Mouse (Mus musculus) spleen, adult 2 months (tissue): ENCODE data around the gene Clpb. TPM values are rescaled to one million over a fixed set of nuclear protein-coding genes. Genes with fewer than 3 reads are reported as not detected.
A peak's percentile ranks its signal among the peaks of the same experiment; 100 is the strongest.

Source experiments
- DNase-seq, 2 experiments: peaks; one replicate each; pipeline versions ENCODE4 v3.0.0 to v3.0.0-alpha.2; 2012 to 2021; ENCODE audit warnings: low spot score in 2 of 2, low read depth in 1 of 2
- H3K27ac ChIP-seq: fragments of 200-500 bp; 2 replicates; pipeline ENCODE4 v1.5.1; 2012; ENCODE audit warnings: low read length, inconsistent platforms; ENCODE audit not compliant: insufficient read depth
- H3K27me3 ChIP-seq: fragments of 200-500 bp; 2 replicates; pipeline ENCODE4 v1.6.1; 2012; ENCODE audit warnings: mild to moderate bottlenecking, moderate library complexity, low read length, inconsistent platforms; ENCODE audit not compliant: control insufficient read depth, insufficient read depth
- H3K36me3 ChIP-seq: fragments of 200-500 bp; 2 replicates; pipeline ENCODE4 v1.6.1; 2012; ENCODE audit warnings: mild to moderate bottlenecking, low read length, inconsistent platforms; ENCODE audit not compliant: control insufficient read depth, insufficient read depth
- H3K4me1 ChIP-seq: fragments of 200-500 bp; 2 replicates; pipeline ENCODE4 v1.6.1; 2011; ENCODE audit warnings: inconsistent platforms; ENCODE audit not compliant: control insufficient read depth, insufficient read depth, insufficient read length
- H3K4me3 ChIP-seq: fragments of 200-500 bp; 2 replicates; pipeline ENCODE4 v1.5.1; 2011; ENCODE audit warnings: mild to moderate bottlenecking, inconsistent platforms; ENCODE audit not compliant: insufficient read depth, insufficient read length; ENCODE audit errors: extremely low read depth
- CTCF ChIP-seq: fragments of 200-500 bp; IDR thresholded peaks from 2 replicates; pipeline ENCODE4 v1.5.1; 2011; ENCODE audit warnings: mild to moderate bottlenecking, inconsistent platforms; ENCODE audit not compliant: insufficient read depth, insufficient read length, insufficient replicate concordance; ENCODE audit errors: extremely low read depth
- POLR2A ChIP-seq: fragments of 200-500 bp; IDR thresholded peaks from 2 replicates; pipeline ENCODE4 v1.6.1; 2011; ENCODE audit warnings: low read depth, low read length, inconsistent platforms
- WGBS: fragments of 180-500 bp; shearing (Covaris S2); methylation state at CpG from one replicate; pipeline ENCODE4 v1.1.7; 2018; 5-methylcytosine and 5-hydroxymethylcytosine counted together
- polyA plus RNA-seq: library from polyadenylated mRNA; depleted of rRNA; stranded (reverse); fragments of >200 nt; gene quantifications from 2 replicates; pipeline ENCODE4 v1.2.3, GENCODE M21; 2012

Gene Clpb
- polyA plus RNA-seq, 1 experiment: 6.5 TPM

DNA sequence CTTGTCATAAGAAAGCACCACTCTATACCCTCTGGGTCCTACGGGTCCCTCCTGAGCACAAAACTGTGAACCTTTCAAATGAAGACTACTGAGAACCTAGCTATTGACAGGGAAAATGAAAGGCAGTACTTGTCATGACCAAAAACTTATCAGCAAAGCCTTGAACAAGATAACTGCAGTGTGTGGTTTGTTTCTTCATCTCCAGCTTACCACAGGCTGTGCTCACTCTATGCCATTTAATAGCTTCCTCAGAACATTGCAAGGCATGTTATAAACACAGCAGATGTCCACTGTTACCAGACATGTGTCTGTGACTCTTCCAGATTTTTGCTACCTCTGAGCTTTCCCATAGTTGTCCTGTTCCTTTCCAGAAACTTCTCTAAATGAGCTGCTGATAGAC, 113.6 kb downstream of the Clpb start:
- 86% methylated on average over 1 of the region's 1 CpGs for WGBS

DNA sequence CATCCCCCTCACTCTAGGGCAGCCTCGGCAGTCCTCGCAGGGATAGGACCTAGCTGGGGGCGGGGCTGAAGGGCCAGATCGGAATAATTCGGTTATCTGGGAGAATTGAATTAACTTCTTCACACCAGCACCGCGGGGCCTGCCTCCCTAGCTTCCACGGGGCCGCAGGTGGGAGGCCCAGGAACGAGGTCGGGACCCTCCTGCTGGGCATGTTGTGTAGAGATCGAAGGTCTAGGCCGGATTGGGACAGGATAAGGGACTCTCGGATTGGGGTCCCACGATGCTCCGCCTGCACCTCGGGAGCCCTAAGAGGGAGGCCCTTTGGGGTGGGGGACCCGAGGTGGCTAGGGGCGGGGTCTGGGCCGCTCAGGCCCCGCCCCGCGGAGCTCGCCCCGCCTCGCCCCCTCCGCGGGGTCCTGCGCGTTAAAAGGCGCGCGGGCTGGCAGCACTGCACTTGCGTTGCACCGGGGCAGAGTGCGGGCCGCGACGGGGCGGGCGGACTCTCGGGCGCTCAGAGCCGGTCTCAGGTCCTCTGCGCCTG, 154.5 kb downstream of the Clpb start, which contains the start of gene Phox2a:
Gene Phox2a, plus strand, starts transcription at position 453 of the 541 bp plus-strand sequence.
- Histone ChIP-seq H3K4me1 (peaks cover 15% of the 10 kb centered on the region), H3K27ac (no peak within 1 kb of the TSS), H3K27me3 (peaks cover 29% of the 10 kb centered on the region), H3K4me3 (no peak within 1 kb of the TSS), H3K36me3 (no peaks in the 10 kb centered on the region)
- 7% methylated on average over 42 of the region's 45 CpGs for WGBS
- no peak for TF ChIP-seq CTCF
- no peak for TF ChIP-seq POLR2A
- DNase-seq: no peak

More for the DNA sequence above, 113.6 kb downstream of the Clpb start:
- Histone ChIP-seq H3K4me3 (no peak overlapping the region), H3K27ac (no peak overlapping the region), H3K4me1 (no peaks in the 10 kb centered on the region), H3K36me3 (no peaks in the 10 kb centered on the region), H3K27me3 (no peaks in the 10 kb centered on the region)
- no peak for DNase-seq
- TF ChIP-seq POLR2A: no peak

DNA sequence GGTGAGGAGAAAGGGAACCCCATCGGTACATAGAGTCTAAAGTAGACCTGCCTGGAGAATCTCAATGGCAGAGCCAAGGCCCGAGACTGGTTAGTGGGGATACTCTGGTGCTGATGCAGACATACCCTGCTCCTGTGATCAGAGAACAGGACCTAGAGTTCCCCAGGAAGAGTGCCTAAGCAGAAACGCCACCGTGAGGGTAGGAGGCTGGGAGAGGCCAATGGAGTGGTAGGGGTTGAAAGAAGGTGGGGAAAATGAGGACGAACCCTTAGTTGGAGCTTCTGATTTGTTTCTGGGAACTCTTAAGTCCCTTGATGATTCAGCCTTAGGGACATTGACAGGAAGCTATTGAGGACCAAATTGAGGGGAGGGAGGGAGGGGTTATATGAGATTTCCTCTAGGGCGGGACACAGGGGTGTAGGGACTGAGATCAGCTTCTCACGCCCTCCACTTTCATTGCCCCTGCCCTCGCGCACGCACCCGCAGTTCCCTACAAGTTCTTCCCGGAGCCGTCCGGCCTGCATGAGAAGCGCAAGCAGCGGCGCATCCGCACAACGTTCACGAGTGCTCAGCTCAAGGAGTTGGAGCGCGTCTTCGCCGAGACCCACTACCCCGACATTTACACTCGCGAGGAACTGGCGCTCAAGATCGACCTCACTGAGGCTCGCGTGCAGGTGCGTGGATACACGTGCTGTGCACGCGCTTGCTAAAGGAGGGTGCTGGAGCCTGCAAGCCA, 157.0 kb downstream of the Clpb start:
- H3K27me3 ChIP-seq: peaks cover 29% of the 10 kb centered on the region
- 6% methylated on average over 35 of the region's 35 CpGs for WGBS
- no peak for TF ChIP-seq POLR2A
- TF ChIP-seq CTCF: no peak
- no peak for DNase-seq
- no peak overlapping the region; the same call in 1 of the 2 replicates for H3K4me3 ChIP-seq
- H3K36me3 ChIP-seq: peaks cover 3% of the 10 kb centered on the region; the same call in 1 of the 2 replicates
- H3K27ac ChIP-seq: no peak overlapping the region
- H3K4me1 ChIP-seq: peaks cover 15% of the 10 kb centered on the region

DNA sequence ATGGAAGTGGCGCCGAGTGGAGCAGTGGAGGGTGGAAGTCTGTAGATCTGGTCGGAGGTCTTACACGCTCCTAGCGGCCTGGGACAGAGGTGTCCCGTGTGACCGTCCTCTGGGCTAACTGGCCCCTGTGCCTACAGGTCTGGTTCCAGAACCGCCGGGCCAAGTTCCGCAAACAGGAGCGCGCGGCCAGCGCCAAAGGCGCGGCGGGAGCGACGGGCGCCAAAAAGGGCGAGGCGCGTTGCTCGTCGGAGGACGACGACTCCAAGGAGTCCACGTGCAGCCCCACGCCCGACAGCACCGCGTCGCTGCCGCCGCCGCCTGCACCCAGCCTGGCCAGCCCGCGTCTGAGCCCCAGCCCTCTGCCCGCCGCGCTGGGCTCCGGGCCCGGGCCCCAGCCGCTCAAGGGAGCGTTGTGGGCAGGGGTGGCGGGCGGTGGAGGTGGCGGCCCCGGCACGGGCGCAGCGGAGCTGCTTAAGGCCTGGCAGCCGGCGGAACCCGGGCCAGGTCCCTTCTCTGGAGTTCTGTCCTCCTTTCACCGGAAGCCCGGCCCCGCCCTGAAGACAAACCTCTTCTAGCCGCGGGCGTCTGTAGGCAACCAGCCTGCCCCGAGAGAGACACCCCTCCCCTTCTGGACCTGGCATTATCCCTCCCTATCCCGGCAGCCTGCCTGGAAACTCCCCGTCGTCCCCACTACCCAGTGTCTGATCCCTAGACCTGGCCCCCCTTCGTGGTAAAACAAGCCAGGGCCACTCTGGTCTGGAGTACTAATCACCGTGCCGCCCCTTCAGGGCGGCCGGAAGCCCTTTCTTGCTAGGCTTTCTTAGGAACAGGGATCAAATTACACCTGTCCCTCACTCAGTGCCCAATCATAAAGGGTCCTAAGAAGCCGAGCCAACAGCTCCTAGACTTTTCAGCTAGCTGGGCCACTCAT, 158.4 kb downstream of the Clpb start:
- peaks cover 29% of the 10 kb centered on the region for H3K27me3 ChIP-seq
- 3% methylated on average over 71 of the region's 71 CpGs for WGBS
- TF ChIP-seq CTCF (no peak), POLR2A (no peak)
- H3K4me3 ChIP-seq: peak overlapping the region; percentile 49
- peaks cover 7% of the 10 kb centered on the region for H3K36me3 ChIP-seq
- H3K27ac ChIP-seq: no peak overlapping the region
- peaks cover 15% of the 10 kb centered on the region for H3K4me1 ChIP-seq
- DNase-seq: no peak

DNA sequence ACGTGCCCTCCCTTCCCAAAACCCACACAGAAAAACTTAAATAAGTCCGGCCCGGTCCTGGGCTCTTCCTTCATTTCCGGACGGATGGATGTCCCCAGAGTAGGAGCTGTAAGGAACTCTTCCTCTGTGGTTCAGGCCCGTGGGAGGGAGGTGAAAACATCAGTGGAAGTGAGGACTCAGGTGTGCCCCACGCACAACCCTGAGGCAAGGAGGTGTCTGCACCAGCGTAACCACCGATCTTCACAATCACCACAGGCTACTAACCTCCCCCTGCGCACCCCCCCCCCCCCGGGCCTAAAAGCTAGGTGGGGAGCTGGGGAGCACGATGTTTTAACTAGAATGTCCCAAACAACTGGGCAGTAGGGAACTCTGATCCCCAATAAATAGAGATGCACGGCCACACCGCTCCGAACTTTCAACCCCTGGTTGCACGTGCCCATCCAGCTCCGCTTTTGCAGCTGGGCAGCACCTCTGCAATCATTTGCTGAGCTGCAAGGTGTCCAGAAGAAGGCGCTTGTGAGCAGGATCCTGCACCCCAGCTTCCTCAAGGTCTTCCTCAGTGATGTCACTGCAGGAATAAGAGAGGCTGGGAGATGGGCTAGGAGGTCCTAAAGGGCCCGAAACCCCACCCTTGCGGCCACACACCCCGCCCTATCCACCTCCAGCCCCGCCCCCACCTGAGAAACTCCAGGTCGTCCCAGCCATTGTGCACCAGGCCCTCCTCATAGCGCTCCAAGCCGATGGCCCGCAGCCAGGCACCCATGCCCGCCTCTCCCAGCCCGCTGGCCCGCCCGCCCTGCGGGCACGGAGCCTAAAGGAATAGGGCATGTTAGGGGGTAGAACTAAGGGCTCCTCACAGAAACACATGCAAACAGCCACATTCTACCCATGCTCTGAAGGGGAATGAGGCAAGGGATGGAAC, 159.7 kb downstream of the Clpb start:
- Histone ChIP-seq H3K4me3 (no peak overlapping the region), H3K4me1 (peaks cover 15% of the 10 kb centered on the region), H3K27ac (no peak overlapping the region), H3K36me3 (peaks cover 12% of the 10 kb centered on the region), H3K27me3 (peaks cover 25% of the 10 kb centered on the region)
- DNase-seq: no peak
- TF ChIP-seq CTCF (no peak), POLR2A (no peak)
- 80% methylated on average over 32 of the region's 32 CpGs for WGBS

DNA sequence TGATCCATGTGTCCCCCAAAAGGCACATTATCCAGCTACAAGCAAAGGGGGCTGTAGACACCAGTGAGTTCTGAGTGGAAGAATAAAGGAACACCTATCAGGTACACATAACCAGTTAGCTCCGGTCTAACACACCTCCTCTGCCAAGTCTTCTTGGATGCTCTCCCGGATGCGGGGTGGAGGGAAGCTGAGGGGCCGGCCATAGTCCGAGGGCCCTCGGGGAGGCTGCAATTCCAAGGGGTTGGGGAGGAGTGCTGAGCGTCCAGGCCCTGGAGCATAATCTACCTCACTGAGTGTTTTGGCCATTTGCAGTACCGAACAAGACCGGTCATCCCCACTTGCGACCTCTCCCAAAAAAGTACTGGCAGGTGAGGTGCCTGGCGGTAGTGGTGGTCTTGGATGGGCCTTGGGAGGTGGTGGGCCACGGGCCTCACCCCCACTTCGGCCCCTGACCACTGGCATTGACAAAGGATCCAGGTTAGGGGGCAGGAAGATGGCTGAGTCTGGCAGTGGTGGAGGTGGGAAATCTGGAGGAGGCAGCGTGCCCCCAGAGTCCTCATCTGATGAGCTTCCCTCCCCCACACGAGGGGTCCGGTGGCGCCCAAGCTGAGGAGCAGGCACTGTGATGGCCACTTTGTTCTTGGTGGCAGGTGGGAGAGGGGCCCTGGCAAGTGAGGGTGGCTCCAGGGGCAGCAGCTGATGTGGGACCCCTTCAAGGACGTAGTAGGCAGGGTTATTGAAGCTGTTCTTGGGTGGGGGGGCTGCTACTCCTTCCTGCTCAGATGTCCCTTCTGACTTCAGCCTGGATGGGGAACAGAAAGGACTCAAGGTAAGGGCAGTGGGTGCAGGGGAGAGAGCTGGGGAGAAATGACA, 160.6 kb downstream of the Clpb start:
- peaks cover 15% of the 10 kb centered on the region for H3K4me1 ChIP-seq
- no peak overlapping the region for H3K27ac ChIP-seq
- H3K4me3 ChIP-seq: no peak overlapping the region
- H3K36me3 ChIP-seq: peaks cover 12% of the 10 kb centered on the region
- H3K27me3 ChIP-seq: peaks cover 19% of the 10 kb centered on the region
- no peak for DNase-seq
- WGBS: 91% methylated on average over 18 of the region's 18 CpGs
- TF ChIP-seq POLR2A (no peak), CTCF (no peak)
